Mouse (Mus musculus): ENCODE measurements around the gene Mydgf. TPM values are rescaled to one million over a fixed set of nuclear protein-coding genes. Genes with fewer than 3 reads are reported as not detected.

Mydgf gene
- 49.9 and 56.7 TPM in 2 replicates for polyA plus RNA-seq (2012; rRNA removed)

DNA sequence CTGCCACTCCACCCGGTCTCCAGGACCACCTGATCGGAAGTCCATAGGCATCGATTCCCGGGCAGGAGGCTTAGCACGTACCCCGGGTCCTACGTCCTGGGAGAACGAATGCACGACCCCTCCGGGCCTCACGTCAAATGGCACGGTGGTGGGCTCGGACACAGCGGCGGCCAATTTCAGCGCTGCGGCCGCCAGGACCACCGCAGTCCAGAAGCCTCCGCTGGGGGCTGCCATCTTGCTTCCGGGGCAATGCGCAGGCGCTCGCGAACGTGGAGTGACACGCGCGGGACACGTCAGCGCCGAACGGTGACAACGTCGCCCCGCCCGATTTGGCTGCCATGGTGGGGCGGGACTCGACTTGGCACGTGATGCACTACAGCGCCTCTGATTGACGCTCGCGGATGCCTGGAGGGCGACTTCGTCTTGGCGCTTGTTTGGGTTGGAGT lies at the start of gene Mydgf:
Gene Mydgf (minus strand): TSS at position 263 of the 446 bp plus-strand sequence.
- H3K36me3 ChIP-seq (ENCODE audit: control insufficient read depth, insufficient read depth, low read length) = peaks cover 5% of the 10 kb centered on the region; the same call in 1 of the 2 replicates
- peak within 1 kb of the TSS; percentile 100 for H3K4me3 ChIP-seq (ENCODE audit: control insufficient read depth, low read depth, low read length)
- H3K27ac ChIP-seq (ENCODE audit: control insufficient read depth, insufficient read depth, low read depth, low read length) = peak within 1 kb of the TSS; percentile 87
- peaks cover 10% of the 10 kb centered on the region for H3K4me1 ChIP-seq (ENCODE audit: control insufficient read depth, insufficient read depth, low read length)
- no peaks in the 10 kb centered on the region for H3K27me3 ChIP-seq (ENCODE audit: control insufficient read depth, insufficient read depth, low read length)
- peak; percentile 54 for TF ChIP-seq POLR2A (IDR thresholded peaks at IDR 0.05; ENCODE audit: control insufficient read depth, low read depth, low read length)
- TF ChIP-seq CTCF (IDR thresholded peaks at IDR 0.05; ENCODE audit: control insufficient read depth, insufficient read depth, insufficient replicate concordance, low read depth, low read length) = no peak

DNA sequence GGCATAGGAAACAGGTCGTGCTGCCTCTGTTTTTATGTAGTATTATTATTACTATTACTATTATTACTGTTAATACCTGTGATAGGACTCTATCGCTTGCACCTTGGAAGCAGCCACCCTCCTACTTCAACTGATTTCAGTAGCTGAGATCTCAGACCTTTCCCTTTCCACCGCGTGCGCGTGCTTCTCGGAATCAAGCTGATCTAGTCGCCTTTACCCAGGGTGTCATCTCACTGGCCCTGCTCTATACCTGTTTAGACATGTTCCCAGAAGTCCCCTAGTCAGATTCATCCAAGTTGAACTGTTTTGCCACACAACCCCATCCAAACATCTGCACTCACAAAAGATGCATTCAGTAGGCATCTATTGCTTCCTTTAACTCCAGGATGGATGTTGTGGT lies 49.7 kb upstream of the Mydgf start:
- TF ChIP-seq POLR2A (IDR thresholded peaks at IDR 0.05; ENCODE audit: control insufficient read depth, low read depth, low read length) (no peak), CTCF (IDR thresholded peaks at IDR 0.05; ENCODE audit: control insufficient read depth, insufficient read depth, insufficient replicate concordance, low read depth, low read length) (no peak)
- no peak overlapping the region for H3K4me3 ChIP-seq (ENCODE audit: control insufficient read depth, low read depth, low read length)

DNA sequence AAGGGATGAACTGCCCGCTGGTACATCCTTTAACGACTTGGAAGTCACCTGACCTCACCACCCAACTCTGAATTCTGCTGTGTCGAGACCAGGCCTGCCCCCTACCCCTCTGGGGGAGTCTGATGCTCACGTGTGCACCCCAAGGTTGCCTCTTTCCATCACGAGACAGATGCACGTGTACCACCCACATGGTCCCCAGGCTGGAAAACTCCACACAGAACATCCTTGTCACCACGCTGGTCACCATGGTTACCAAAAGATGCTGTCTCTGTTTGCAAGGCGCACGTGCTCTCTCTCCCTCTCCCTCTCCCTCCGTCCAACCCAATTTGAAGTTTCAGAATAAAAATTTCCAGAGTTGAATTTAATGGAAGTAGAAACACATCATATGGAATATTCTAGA lies 46.2 kb upstream of the Mydgf start:
- H3K27ac ChIP-seq (ENCODE audit: control insufficient read depth, insufficient read depth, low read depth, low read length) = no peak overlapping the region
- no peaks in the 10 kb centered on the region for H3K36me3 ChIP-seq (ENCODE audit: control insufficient read depth, insufficient read depth, low read length)
- no peaks in the 10 kb centered on the region for H3K27me3 ChIP-seq (ENCODE audit: control insufficient read depth, insufficient read depth, low read length)
- no peak overlapping the region for H3K4me3 ChIP-seq (ENCODE audit: control insufficient read depth, low read depth, low read length)
- TF ChIP-seq POLR2A (IDR thresholded peaks at IDR 0.05; ENCODE audit: control insufficient read depth, low read depth, low read length) (no peak), CTCF (IDR thresholded peaks at IDR 0.05; ENCODE audit: control insufficient read depth, insufficient read depth, insufficient replicate concordance, low read depth, low read length) (no peak)
- peaks cover 6% of the 10 kb centered on the region for H3K4me1 ChIP-seq (ENCODE audit: control insufficient read depth, insufficient read depth, low read length)

More for the DNA sequence above, 49.7 kb upstream of the Mydgf start:
- H3K27me3 ChIP-seq (ENCODE audit: control insufficient read depth, insufficient read depth, low read length) = no peaks in the 10 kb centered on the region
- H3K36me3 ChIP-seq (ENCODE audit: control insufficient read depth, insufficient read depth, low read length) = no peaks in the 10 kb centered on the region
- no peak overlapping the region for H3K27ac ChIP-seq (ENCODE audit: control insufficient read depth, insufficient read depth, low read depth, low read length)
- H3K4me1 ChIP-seq (ENCODE audit: control insufficient read depth, insufficient read depth, low read length) = peaks cover 6% of the 10 kb centered on the region

DNA sequence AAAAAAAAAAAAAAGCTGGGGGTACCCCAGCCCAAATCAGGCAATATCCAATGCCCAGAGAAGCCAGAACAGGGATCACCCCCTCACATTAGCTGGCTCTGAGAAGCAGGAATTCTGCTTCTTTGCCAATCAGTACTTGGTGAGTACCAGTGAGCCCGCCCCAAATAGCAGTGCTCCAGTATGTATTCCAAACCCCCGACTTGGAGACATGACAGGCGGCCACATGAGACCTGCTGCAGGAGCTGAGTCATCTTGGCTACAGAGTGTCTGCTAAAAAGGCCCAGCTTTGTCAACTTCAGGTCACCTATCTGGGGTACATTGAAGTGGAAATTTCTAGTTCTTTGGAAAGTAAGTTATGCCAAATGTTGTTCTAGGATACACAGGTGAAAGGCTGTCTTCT lies 42.8 kb upstream of the Mydgf start:
- H3K27me3 ChIP-seq (ENCODE audit: control insufficient read depth, insufficient read depth, low read length) = no peaks in the 10 kb centered on the region
- no peak overlapping the region for H3K27ac ChIP-seq (ENCODE audit: control insufficient read depth, insufficient read depth, low read depth, low read length)
- no peaks in the 10 kb centered on the region for H3K36me3 ChIP-seq (ENCODE audit: control insufficient read depth, insufficient read depth, low read length)
- H3K4me3 ChIP-seq (ENCODE audit: control insufficient read depth, low read depth, low read length) = no peak overlapping the region
- no peaks in the 10 kb centered on the region for H3K4me1 ChIP-seq (ENCODE audit: control insufficient read depth, insufficient read depth, low read length)
- TF ChIP-seq POLR2A (IDR thresholded peaks at IDR 0.05; ENCODE audit: control insufficient read depth, low read depth, low read length) (no peak), CTCF (IDR thresholded peaks at IDR 0.05; ENCODE audit: control insufficient read depth, insufficient read depth, insufficient replicate concordance, low read depth, low read length) (no peak)

DNA sequence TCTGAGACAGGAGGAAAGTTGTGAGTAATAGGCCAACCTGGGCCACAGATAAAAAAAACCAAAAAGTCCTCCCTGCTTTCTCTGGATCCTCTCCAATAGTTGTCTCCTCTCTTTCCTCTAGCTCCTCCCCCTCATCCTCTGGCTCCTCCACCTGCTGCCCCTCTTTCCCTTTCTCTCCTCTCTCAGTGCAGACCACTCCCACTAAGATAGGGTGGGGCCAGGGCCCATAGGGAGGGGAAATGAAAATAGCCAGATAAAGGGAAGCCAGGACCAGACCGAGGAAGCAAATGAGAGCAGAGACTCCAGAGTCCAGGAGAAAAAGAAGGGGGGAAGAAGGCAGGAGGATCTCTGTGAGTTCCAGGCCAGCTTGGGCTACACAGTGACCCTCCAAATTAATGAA lies 41.2 kb upstream of the Mydgf start:
- TF ChIP-seq POLR2A (IDR thresholded peaks at IDR 0.05; ENCODE audit: control insufficient read depth, low read depth, low read length) (no peak), CTCF (IDR thresholded peaks at IDR 0.05; ENCODE audit: control insufficient read depth, insufficient read depth, insufficient replicate concordance, low read depth, low read length) (no peak)
- Histone ChIP-seq H3K27ac (ENCODE audit: control insufficient read depth, insufficient read depth, low read depth, low read length) (no peak overlapping the region), H3K27me3 (ENCODE audit: control insufficient read depth, insufficient read depth, low read length) (no peaks in the 10 kb centered on the region), H3K4me3 (ENCODE audit: control insufficient read depth, low read depth, low read length) (no peak overlapping the region), H3K4me1 (ENCODE audit: control insufficient read depth, insufficient read depth, low read length) (peaks cover 3% of the 10 kb centered on the region), H3K36me3 (ENCODE audit: control insufficient read depth, insufficient read depth, low read length) (no peaks in the 10 kb centered on the region)

DNA sequence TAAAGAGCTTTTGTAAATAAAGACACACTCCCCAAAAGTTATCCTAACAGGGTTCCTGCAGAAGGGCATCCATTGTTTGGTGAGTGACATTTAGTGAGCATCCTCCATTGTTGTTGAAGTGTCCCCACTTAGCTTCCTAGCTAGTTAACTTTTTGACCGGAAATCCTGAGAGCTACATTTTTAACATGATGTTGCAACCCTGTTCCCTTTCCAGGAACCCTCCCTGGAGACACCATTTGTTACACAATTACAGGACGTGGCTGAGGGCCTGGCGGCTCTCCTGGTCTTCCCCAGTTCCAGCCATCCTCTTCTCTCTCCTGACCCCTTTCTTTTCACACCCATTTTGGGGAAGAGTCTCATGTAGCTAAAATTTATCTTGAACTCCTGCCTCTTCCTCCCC lies 36.1 kb upstream of the Mydgf start:
- Histone ChIP-seq H3K27me3 (ENCODE audit: control insufficient read depth, insufficient read depth, low read length) (no peaks in the 10 kb centered on the region), H3K36me3 (ENCODE audit: control insufficient read depth, insufficient read depth, low read length) (no peaks in the 10 kb centered on the region), H3K27ac (ENCODE audit: control insufficient read depth, insufficient read depth, low read depth, low read length) (no peak overlapping the region; the same call in 1 of the 2 replicates), H3K4me3 (ENCODE audit: control insufficient read depth, low read depth, low read length) (no peak overlapping the region), H3K4me1 (ENCODE audit: control insufficient read depth, insufficient read depth, low read length) (peaks cover 12% of the 10 kb centered on the region)
- TF ChIP-seq POLR2A (IDR thresholded peaks at IDR 0.05; ENCODE audit: control insufficient read depth, low read depth, low read length) (no peak), CTCF (IDR thresholded peaks at IDR 0.05; ENCODE audit: control insufficient read depth, insufficient read depth, insufficient replicate concordance, low read depth, low read length) (no peak)

DNA sequence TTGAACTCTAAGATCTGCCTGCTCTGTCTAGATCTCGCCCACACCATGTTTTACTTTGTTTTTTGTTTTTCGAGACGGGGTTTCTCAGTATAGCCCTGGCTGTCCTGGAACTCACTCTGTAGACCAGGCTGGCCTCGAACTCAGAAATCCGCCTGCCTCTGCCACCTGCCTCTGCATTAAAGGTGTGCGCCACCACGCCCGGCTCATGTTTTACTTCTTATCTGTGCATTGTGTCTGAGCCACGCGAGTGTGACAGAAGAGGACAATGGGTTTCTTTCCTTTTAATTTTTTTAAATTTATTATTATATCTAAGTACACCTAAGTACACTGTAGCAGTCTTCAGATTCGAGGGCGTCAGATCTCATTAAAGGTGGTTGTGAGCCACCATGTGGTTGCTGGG lies 35.5 kb upstream of the Mydgf start:
- Histone ChIP-seq H3K27ac (ENCODE audit: control insufficient read depth, insufficient read depth, low read depth, low read length) (peak overlapping the region; percentile 2; the same call in 1 of the 2 replicates), H3K4me1 (ENCODE audit: control insufficient read depth, insufficient read depth, low read length) (peaks cover 12% of the 10 kb centered on the region), H3K36me3 (ENCODE audit: control insufficient read depth, insufficient read depth, low read length) (no peaks in the 10 kb centered on the region), H3K27me3 (ENCODE audit: control insufficient read depth, insufficient read depth, low read length) (no peaks in the 10 kb centered on the region), H3K4me3 (ENCODE audit: control insufficient read depth, low read depth, low read length) (peak overlapping the region; percentile 90)
- no peak for TF ChIP-seq POLR2A (IDR thresholded peaks at IDR 0.05; ENCODE audit: control insufficient read depth, low read depth, low read length)
- no peak for TF ChIP-seq CTCF (IDR thresholded peaks at IDR 0.05; ENCODE audit: control insufficient read depth, insufficient read depth, insufficient replicate concordance, low read depth, low read length)
